Mouse (Mus musculus): ENCODE results near the gene Vmn2r121. TPM values are rescaled to one million over a fixed set of nuclear protein-coding genes. Genes with fewer than 3 reads are reported as not detected.

Vmn2r121 gene
- polyA plus RNA-seq (2016; fragmentation: Nextera tagmentation; extraction: Ambion mirVana) = not detected in 2 replicates

DNA sequence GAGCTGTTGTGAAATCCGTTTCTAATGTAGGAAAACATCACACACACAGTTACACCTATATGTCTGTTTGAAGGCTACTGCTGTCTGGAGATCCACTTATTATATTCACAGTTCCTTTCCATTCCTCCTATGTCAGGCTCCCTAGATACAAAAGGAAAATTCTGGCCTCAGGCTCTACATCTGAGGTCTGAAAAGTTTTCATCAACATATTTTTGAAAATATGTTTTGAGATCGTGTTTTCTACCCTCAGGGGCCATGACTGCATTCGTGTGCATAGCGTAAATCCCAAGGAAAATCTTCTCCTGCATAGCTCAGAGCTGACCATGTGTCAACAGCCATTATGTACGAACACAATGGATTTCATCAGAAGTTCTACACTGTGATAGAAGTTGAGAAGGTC lies at the start of gene Vmn2r121:
Vmn2r121 (minus strand) TSS at position 101 of the 400 bp plus-strand sequence.
- Histone ChIP-seq H3K9me3 (no peaks in the 10 kb centered on the region), H3K36me3 (no peaks in the 10 kb centered on the region), H3K9ac (replicated peaks) (no peak within 1 kb of the TSS), H3K4me2 (no peak within 1 kb of the TSS), H3K27me3 (no peaks in the 10 kb centered on the region), H3K4me1 (replicated peaks) (no peaks in the 10 kb centered on the region), H3K4me3 (replicated peaks) (no peak within 1 kb of the TSS), H3K27ac (no peak within 1 kb of the TSS)
- ATAC-seq (ENCODE audit: insufficient number of reproducible peaks, insufficient read depth, low FRiP score, low TSS enrichment, low read depth) = no peak
- 74% methylated on average over 5 of the region's 5 CpGs for WGBS

Data from limb, embryonic 12.5 days (tissue).